Mouse (Mus musculus) cerebellum, adult (tissue): ENCODE measurements around the gene Fkbp9.

Source experiments
- ATAC-seq: cut with Nextera tagmentation; 2 replicates; pipeline ENCODE4 v1.9.2; 2017; ENCODE audit warnings: mild to moderate bottlenecking, moderate library complexity, mixed read lengths; ENCODE audit not compliant: insufficient number of reproducible peaks, low FRiP score, low TSS enrichment

Gene Fkbp9

GRCm38 (mm10) chr6:56903831-56904230, 72.0 kb downstream of the Fkbp9 start:
- no peak for ATAC-seq

- ATAC-seq = no peak
Measured at GRCm38 (mm10) chr6:56904330-56904729, 72.5 kb downstream of the Fkbp9 start.

- ATAC-seq = no peak
Measured at GRCm38 (mm10) chr6:56904982-56905381, 73.1 kb downstream of the Fkbp9 start.

GRCm38 (mm10) chr6:56905486-56905885, 73.6 kb downstream of the Fkbp9 start:
- no peak for ATAC-seq

- ATAC-seq = no peak
Measured at GRCm38 (mm10) chr6:56906121-56906846, 74.4 kb downstream of the Fkbp9 start.

GRCm38 (mm10) chr6:56907973-56908372, 76.1 kb downstream of the Fkbp9 start:
- ATAC-seq = no peak

- ATAC-seq = no peak
Measured at GRCm38 (mm10) chr6:56908397-56908796, 76.5 kb downstream of the Fkbp9 start.

- no peak for ATAC-seq
Measured at GRCm38 (mm10) chr6:56908912-56909311, 77.1 kb downstream of the Fkbp9 start.

- ATAC-seq = no peak
Measured at GRCm38 (mm10) chr6:56910910-56911309, 79.1 kb downstream of the Fkbp9 start.

- ATAC-seq = no peak
Measured at GRCm38 (mm10) chr6:56913092-56913858, 81.4 kb downstream of the Fkbp9 start.

- no peak for ATAC-seq
Measured at GRCm38 (mm10) chr6:56916279-56916678, 84.4 kb downstream of the Fkbp9 start.

- no peak for ATAC-seq
Measured at GRCm38 (mm10) chr6:56917578-56918368, 85.9 kb downstream of the Fkbp9 start.

GRCm38 (mm10) chr6:56919330-56920044, 87.6 kb downstream of the Fkbp9 start:
- ATAC-seq = no peak

- ATAC-seq = no peak
Measured at GRCm38 (mm10) chr6:56920222-56921092, 88.6 kb downstream of the Fkbp9 start.

- no peak for ATAC-seq
Measured at GRCm38 (mm10) chr6:56923331-56923725, 91.5 kb downstream of the Fkbp9 start.

GRCm38 (mm10) chr6:56923726-56924707, 92.2 kb downstream of the Fkbp9 start, which contains the start of the genes Nt5c3 and Vmn1r4:
Nt5c3 (minus strand) TSS chr6:56923932.
Vmn1r4 (plus strand) TSS chr6:56924015.
- peak; percentile 95 for ATAC-seq
